Mouse (Mus musculus) liver, adult 2 months (tissue): ENCODE results near the gene Plcb4.

ENCODE experiments used
- CTCF ChIP-seq: fragments of 200-500 bp; IDR thresholded peaks from 2 replicates; pipeline ENCODE4 v1.5.1; 2011; ENCODE audit warnings: low read depth, low read length, control low read depth
- POLR2A ChIP-seq: fragments of 200-500 bp; IDR thresholded peaks from 2 replicates; pipeline ENCODE4 v1.6.1; 2011; ENCODE audit warnings: low read length, control low read depth; ENCODE audit not compliant: insufficient read depth; ENCODE audit errors: extremely low read depth

DNA sequence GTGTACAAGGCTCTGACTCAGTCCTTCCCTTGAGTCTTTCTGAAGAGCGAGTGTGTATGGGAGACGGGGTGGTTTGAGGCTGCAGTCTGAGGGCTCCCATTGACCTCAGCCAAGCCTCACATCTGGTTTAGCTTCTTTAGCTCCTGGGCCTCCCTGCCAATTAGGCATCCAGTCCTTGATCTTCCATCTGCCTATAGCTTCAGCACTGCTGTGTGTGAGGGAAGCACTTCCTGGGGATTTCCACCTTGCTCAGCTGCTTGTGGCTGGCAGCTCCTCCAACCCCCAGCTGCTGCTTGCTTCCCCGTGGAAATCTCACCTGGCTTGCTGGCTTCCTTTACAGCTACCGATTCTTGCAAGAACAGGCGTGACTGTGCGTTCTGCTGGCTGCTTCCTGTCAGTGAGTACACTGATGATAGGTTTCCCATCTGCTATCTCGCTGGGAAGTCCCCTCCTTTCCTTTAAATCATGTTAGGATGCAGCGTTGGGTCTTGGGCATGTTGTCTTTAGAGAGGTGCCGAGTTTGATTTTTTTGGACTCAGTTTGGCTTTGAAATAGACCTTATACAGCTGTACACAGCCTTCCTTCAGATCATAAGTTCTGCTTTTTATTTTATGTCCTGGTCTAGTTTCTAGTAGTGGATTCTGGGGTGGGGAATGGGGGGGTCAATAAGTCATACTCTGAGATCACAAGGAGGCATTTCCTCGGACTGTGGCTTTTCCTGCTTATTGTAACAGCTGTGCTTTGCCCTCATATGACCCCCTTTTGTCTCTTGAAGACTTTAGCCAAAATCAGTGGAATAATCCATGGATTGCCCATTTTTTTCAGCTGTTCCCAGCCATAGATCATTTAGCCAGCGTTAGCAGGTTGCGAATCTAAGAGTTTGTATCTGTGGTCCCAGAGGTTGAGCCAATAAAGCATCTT is 34.0 kb downstream of the Plcb4 start:
- no peak for TF ChIP-seq CTCF
- TF ChIP-seq POLR2A, result no peak
